Mouse (Mus musculus) olfactory bulb, adult 2 months (tissue): ENCODE results near the gene Fam189a2.

ENCODE experiments used
- CTCF ChIP-seq: fragments of 200-500 bp; IDR thresholded peaks from 2 replicates; pipeline ENCODE4 v1.5.1; 2012; ENCODE audit warnings: low read depth, mild to moderate bottlenecking, low read length, moderate library complexity; ENCODE audit not compliant: insufficient read depth
- POLR2A ChIP-seq: fragments of 200-500 bp; IDR thresholded peaks from 2 replicates; pipeline ENCODE4 v1.6.1; 2012; ENCODE audit warnings: mild to moderate bottlenecking, low read depth, low read length, moderate library complexity; ENCODE audit not compliant: insufficient read depth

DNA sequence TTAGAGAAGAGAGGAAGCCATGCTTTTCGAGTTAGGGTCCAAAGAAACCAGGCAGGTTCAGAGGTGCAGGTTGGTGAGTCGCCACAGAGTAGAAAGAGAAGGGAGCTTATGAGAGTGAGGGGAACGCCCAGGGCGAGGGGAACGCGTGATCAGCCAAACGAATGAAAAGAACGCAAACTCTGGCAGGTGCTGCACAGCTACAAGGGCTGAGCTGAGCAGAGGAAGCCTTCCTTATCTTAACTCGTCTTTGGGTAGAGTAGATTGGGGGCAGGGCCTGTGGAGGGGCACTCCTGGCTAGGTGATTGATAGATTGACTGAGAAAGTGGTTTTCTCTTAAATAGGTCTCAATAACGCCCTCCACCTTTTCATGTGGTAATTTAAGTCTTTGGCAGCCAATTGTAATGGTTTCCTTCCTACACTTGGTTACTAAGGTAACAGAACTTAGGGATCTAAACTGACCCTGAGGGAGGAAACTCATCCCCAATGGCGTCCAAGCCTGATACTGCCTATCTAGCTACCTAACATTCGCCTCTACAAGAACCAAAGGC is 33.6 kb upstream of the Fam189a2 start:
- TF ChIP-seq CTCF (no peak), POLR2A (no peak)
